Mouse (Mus musculus) stomach, embryonic 16.5 days (tissue): Measurements from ENCODE around the gene Maats1. TPM values are rescaled to one million over a fixed set of nuclear protein-coding genes. Genes with fewer than 3 reads are reported as not detected.

ENCODE experiments used
- ATAC-seq: fragments of 200-750 bp; cut with Nextera tagmentation; 2 replicates; pipeline ENCODE4 v1.8.0; 2017; ENCODE audit warnings: moderate number of reproducible peaks, moderate TSS enrichment; ENCODE audit not compliant: insufficient read depth, low FRiP score
- H3K27ac ChIP-seq: fragments of 300-500 bp; sonication (generic); 2 replicates; pipeline ENCODE4 v1.5.1; 2014; ENCODE audit warnings: low read length
- H3K27me3 ChIP-seq: fragments of 300-500 bp; sonication (generic); 2 replicates; pipeline ENCODE4 v1.6.1; 2014; ENCODE audit warnings: low read length, control low read depth, mixed read lengths; ENCODE audit not compliant: control insufficient read depth, insufficient read depth
- H3K36me3 ChIP-seq: fragments of 300-500 bp; sonication (generic); 2 replicates; pipeline ENCODE4 v1.6.1; 2014; ENCODE audit warnings: low read length; ENCODE audit not compliant: control insufficient read depth, insufficient read depth
- H3K4me1 ChIP-seq: fragments of 300-500 bp; sonication (generic); 2 replicates; pipeline ENCODE4 v1.6.1; 2014; ENCODE audit warnings: low read length, control low read depth, mixed read lengths; ENCODE audit not compliant: control insufficient read depth, insufficient read depth
- H3K4me2 ChIP-seq: fragments of 300-500 bp; sonication (generic); 2 replicates; pipeline ENCODE4 v1.6.1; 2014; ENCODE audit warnings: low read depth, low read length, mixed read lengths
- H3K4me3 ChIP-seq: fragments of 300-500 bp; sonication (generic); replicated peaks from 2 replicates; pipeline ENCODE4 v1.5.1; 2014; ENCODE audit warnings: mild to moderate bottlenecking, low read length
- H3K9ac ChIP-seq: fragments of 300-500 bp; sonication (generic); 2 replicates; pipeline ENCODE4 v1.6.1; 2014; ENCODE audit warnings: low read length
- H3K9me3 ChIP-seq: fragments of 300-500 bp; sonication (generic); replicated peaks from 2 replicates; pipeline ENCODE4 v1.6.1; 2016; ENCODE audit warnings: low read length, control low read depth; ENCODE audit not compliant: control insufficient read depth
- WGBS: fragments of 180-500 bp; shearing (Covaris S2); extraction: QIAGEN DNeasy Blood & Tissue Kit; methylation state at CpG from one replicate; pipeline ENCODE4 v1.1.7; 2014; 5-methylcytosine and 5-hydroxymethylcytosine counted together
- polyA plus RNA-seq: library from polyadenylated mRNA; unstranded; fragments of >200 nt; fragmentation: Nextera tagmentation; extraction: Ambion mirVana; gene quantifications from 2 replicates; pipeline ENCODE4 v1.2.1, GENCODE M21; 2015

The Maats1 gene
- polyA plus RNA-seq, 1 experiment from 2014 or later, result 0.15 TPM

DNA sequence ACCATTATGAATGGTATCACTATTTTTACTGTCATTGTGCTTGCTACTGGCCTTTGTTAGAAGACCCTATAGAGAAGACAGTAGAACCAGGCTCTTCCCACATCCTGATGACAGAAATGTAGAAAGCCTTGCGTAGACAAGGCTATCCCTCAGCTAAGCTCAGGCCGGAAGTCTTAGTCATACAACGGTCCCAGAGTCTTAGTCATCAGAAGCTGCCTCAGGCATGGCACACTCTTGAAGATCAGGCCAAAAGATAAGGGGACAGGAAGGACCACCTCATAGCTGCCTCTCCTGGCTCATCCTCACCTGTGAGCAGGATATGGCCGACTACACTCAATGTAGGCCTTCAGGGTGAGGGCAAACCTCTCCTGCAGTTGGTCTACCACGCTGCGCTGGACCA, 91.5 kb downstream of the Maats1 start:
- Histone ChIP-seq H3K27me3 (no peaks in the 10 kb centered on the region), H3K4me3 (no peak overlapping the region), H3K9ac (no peak overlapping the region), H3K36me3 (peaks cover 2% of the 10 kb centered on the region; the same call in 1 of the 2 replicates), H3K4me1 (peaks cover 4% of the 10 kb centered on the region), H3K4me2 (no peak overlapping the region), H3K9me3 (no peaks in the 10 kb centered on the region), H3K27ac (no peak overlapping the region)
- 90% methylated on average over 6 of the region's 6 CpGs for WGBS
- ATAC-seq, result no peak

DNA sequence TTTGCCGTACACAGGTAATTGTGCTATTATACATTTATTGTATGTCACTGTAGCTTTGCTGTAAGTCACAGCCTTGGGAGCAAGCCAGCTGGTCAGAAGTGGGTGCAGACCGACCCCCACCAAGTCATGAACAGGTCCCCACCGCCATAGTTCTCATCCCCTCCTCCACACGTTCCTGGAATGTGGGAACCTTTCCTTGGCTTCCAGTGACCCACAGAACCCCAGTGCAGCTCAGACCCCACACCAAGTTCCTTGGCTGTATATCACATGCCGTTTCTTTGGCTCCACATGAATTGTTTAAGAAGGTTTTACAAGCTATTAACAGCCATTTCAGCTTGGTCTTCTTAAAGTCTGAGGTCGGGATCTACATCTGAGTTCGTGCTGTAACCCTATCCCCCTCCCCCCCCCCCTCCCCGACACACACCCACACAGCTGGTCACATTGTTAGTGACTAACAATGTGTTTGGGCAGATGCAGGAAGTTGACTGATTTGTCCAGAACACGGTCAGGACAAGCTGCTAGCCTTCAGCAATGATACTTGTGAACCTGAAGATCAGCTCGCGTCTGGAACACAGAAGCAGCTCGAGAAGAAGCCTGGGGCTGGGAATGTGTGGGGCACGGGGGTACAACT, 93.5 kb downstream of the Maats1 start:
- Histone ChIP-seq H3K4me1 (peaks cover 4% of the 10 kb centered on the region), H3K9me3 (no peaks in the 10 kb centered on the region), H3K9ac (no peak overlapping the region), H3K27me3 (no peaks in the 10 kb centered on the region), H3K36me3 (peaks cover 4% of the 10 kb centered on the region; the same call in 1 of the 2 replicates), H3K4me3 (no peak overlapping the region), H3K4me2 (no peak overlapping the region), H3K27ac (no peak overlapping the region)
- no peak for ATAC-seq
- WGBS, result 33% methylated on average over 13 of the region's 13 CpGs

Other genes with a start within 250 kb of the Maats1 start
- gene Nr1i2, start 47.3 kb downstream of the Maats1 start, polyA plus RNA-seq, result 8.6 and 9.2 TPM in 2 replicates
- 151 and 186 TPM in 2 replicates for gene Cox17, start 4.8 kb upstream of the Maats1 start, polyA plus RNA-seq
- 0.52 and 0.90 TPM in 2 replicates for gene Gm21987, start 4.9 kb upstream of the Maats1 start, polyA plus RNA-seq
- 12.3 and 16.2 TPM in 2 replicates for gene Popdc2, start 20.1 kb upstream of the Maats1 start, polyA plus RNA-seq
- 2.3 and 2.6 TPM in 2 replicates for gene Pla1a, start 91.0 kb upstream of the Maats1 start, polyA plus RNA-seq
- gene Adprh, start 110.6 kb upstream of the Maats1 start, polyA plus RNA-seq, result 73.0 and 79.4 TPM in 2 replicates
- gene Cd80, start 113.4 kb upstream of the Maats1 start, polyA plus RNA-seq, result 0.66 and 0.86 TPM in 2 replicates
- 23.1 and 25.8 TPM in 2 replicates for gene Timmdc1, start 180.5 kb upstream of the Maats1 start, polyA plus RNA-seq
- gene Poglut1, start 208.1 kb upstream of the Maats1 start, polyA plus RNA-seq, result 43.3 and 44.4 TPM in 2 replicates
- gene Tmem39a, start 216.6 kb upstream of the Maats1 start, polyA plus RNA-seq, result 106 and 110 TPM in 2 replicates